Mouse (Mus musculus) heart, embryonic 13.5 days (tissue): ENCODE results near the gene Plscr1. TPM values are rescaled to one million over a fixed set of nuclear protein-coding genes. Genes with fewer than 3 reads are reported as not detected.

Source experiments
- ATAC-seq: fragments of 200-750 bp; cut with Nextera tagmentation; 2 replicates; pipeline ENCODE4 v1.8.0; 2017; ENCODE audit warnings: moderate TSS enrichment; ENCODE audit not compliant: insufficient number of reproducible peaks, low FRiP score, low TSS enrichment; ENCODE audit errors: extremely low read depth
- H3K27ac ChIP-seq: fragments of 300-500 bp; sonication (generic); replicated peaks from 2 replicates; pipeline ENCODE4 v1.5.1; 2015; ENCODE audit warnings: moderate library complexity, mild to moderate bottlenecking, inconsistent platforms
- H3K27me3 ChIP-seq: fragments of 300-500 bp; sonication (generic); replicated peaks from 2 replicates; pipeline ENCODE4 v1.6.1; 2015; ENCODE audit warnings: mild to moderate bottlenecking, inconsistent platforms
- H3K36me3 ChIP-seq: fragments of 300-500 bp; sonication (generic); 2 replicates; pipeline ENCODE4 v1.6.1; 2015; ENCODE audit warnings: mild to moderate bottlenecking, inconsistent platforms
- H3K4me1 ChIP-seq: fragments of 300-500 bp; sonication (generic); 2 replicates; pipeline ENCODE4 v1.6.1; 2015; ENCODE audit warnings: inconsistent platforms
- H3K4me2 ChIP-seq: fragments of 300-500 bp; sonication (generic); 2 replicates; pipeline ENCODE4 v1.6.1; 2015; ENCODE audit warnings: inconsistent platforms, mild to moderate bottlenecking, moderate library complexity
- H3K4me3 ChIP-seq: fragments of 300-500 bp; sonication (generic); 2 replicates; pipeline ENCODE4 v1.5.1; 2015; ENCODE audit warnings: moderate library complexity, mild to moderate bottlenecking, inconsistent platforms
- H3K9ac ChIP-seq: fragments of 300-500 bp; sonication (generic); 2 replicates; pipeline ENCODE4 v1.6.1; 2015; ENCODE audit warnings: inconsistent platforms, mild to moderate bottlenecking, moderate library complexity
- H3K9me3 ChIP-seq: fragments of 300-500 bp; sonication (generic); 2 replicates; pipeline ENCODE4 v1.6.1; 2016; ENCODE audit warnings: inconsistent platforms
- WGBS: fragments of 180-500 bp; shearing (Covaris S2); methylation state at CpG from one replicate; pipeline ENCODE4 v1.1.7; 2015; ENCODE audit warnings: mixed read lengths; 5-methylcytosine and 5-hydroxymethylcytosine counted together
- polyA plus RNA-seq: library from polyadenylated mRNA; unstranded; fragments of >200 nt; fragmentation: Nextera tagmentation; extraction: Ambion mirVana; gene quantifications from 2 replicates; pipeline ENCODE4 v1.2.1, GENCODE M21; 2015

Plscr1 gene
- 31.7 and 32.3 TPM in 2 replicates for polyA plus RNA-seq

GRCm38 (mm10) chr9:92249447-92249852 is at the start of gene Plscr1:
TSS of gene Plscr1 (plus strand) at chr9:92249750.
- Histone ChIP-seq H3K9ac (peak within 1 kb of the TSS; percentile 89), H3K4me2 (peak within 1 kb of the TSS; percentile 79), H3K4me3 (peak within 1 kb of the TSS; percentile 80), H3K4me1 (peaks cover 25% of the 10 kb centered on the region), H3K27ac (peak within 1 kb of the TSS; percentile 98), H3K27me3 (no peaks in the 10 kb centered on the region), H3K36me3 (no peaks in the 10 kb centered on the region), H3K9me3 (no peaks in the 10 kb centered on the region)
- ATAC-seq = no peak
- WGBS = 34% methylated on average over 7 of the region's 7 CpGs

GRCm38 (mm10) chr9:92204397-92204796 is 45.2 kb upstream of the Plscr1 start:
- H3K27me3 ChIP-seq = no peaks in the 10 kb centered on the region
- H3K4me1 ChIP-seq = no peaks in the 10 kb centered on the region
- H3K9ac ChIP-seq = no peak overlapping the region
- no peaks in the 10 kb centered on the region for H3K9me3 ChIP-seq
- H3K27ac ChIP-seq = no peak overlapping the region
- 40% methylated on average over 2 of the region's 2 CpGs for WGBS
- no peak overlapping the region for H3K4me2 ChIP-seq
- H3K36me3 ChIP-seq = no peaks in the 10 kb centered on the region
- no peak for ATAC-seq
- no peak overlapping the region for H3K4me3 ChIP-seq

GRCm38 (mm10) chr9:92207307-92207706 is 42.2 kb upstream of the Plscr1 start:
- Histone ChIP-seq H3K36me3 (no peaks in the 10 kb centered on the region), H3K4me3 (no peak overlapping the region), H3K9ac (no peak overlapping the region), H3K27ac (no peak overlapping the region), H3K9me3 (no peaks in the 10 kb centered on the region), H3K4me2 (peak overlapping the region; percentile 20), H3K4me1 (peaks cover 4% of the 10 kb centered on the region; the same call in 1 of the 2 replicates), H3K27me3 (no peaks in the 10 kb centered on the region)
- ATAC-seq = no peak
- 47% methylated on average over 4 of the region's 4 CpGs for WGBS

GRCm38 (mm10) chr9:92207757-92208156 is 41.8 kb upstream of the Plscr1 start:
- Histone ChIP-seq H3K27me3 (no peaks in the 10 kb centered on the region), H3K36me3 (no peaks in the 10 kb centered on the region), H3K4me3 (no peak overlapping the region), H3K9ac (no peak overlapping the region), H3K4me2 (peak overlapping the region; percentile 20), H3K27ac (no peak overlapping the region), H3K4me1 (peaks cover 4% of the 10 kb centered on the region; the same call in 1 of the 2 replicates), H3K9me3 (no peaks in the 10 kb centered on the region)
- WGBS = 74% methylated on average over 8 of the region's 8 CpGs
- no peak for ATAC-seq

GRCm38 (mm10) chr9:92209850-92210249 is 39.7 kb upstream of the Plscr1 start:
- no peak overlapping the region for H3K27ac ChIP-seq
- H3K9ac ChIP-seq = no peak overlapping the region
- ATAC-seq = no peak
- no peaks in the 10 kb centered on the region for H3K9me3 ChIP-seq
- 72% methylated on average over 3 of the region's 3 CpGs for WGBS
- peaks cover 4% of the 10 kb centered on the region; the same call in 1 of the 2 replicates for H3K4me1 ChIP-seq
- H3K4me3 ChIP-seq = no peak overlapping the region
- no peak overlapping the region for H3K4me2 ChIP-seq
- H3K36me3 ChIP-seq = no peaks in the 10 kb centered on the region
- no peaks in the 10 kb centered on the region for H3K27me3 ChIP-seq

- H3K4me2 ChIP-seq = no peak overlapping the region
- 69% methylated on average over 7 of the region's 7 CpGs for WGBS
- no peak overlapping the region for H3K9ac ChIP-seq
- no peaks in the 10 kb centered on the region for H3K36me3 ChIP-seq
- ATAC-seq = no peak
- H3K4me1 ChIP-seq = peaks cover 4% of the 10 kb centered on the region; the same call in 1 of the 2 replicates
- H3K9me3 ChIP-seq = no peaks in the 10 kb centered on the region
- no peaks in the 10 kb centered on the region for H3K27me3 ChIP-seq
- no peak overlapping the region for H3K4me3 ChIP-seq
- no peak overlapping the region for H3K27ac ChIP-seq
Measured at GRCm38 (mm10) chr9:92210386-92210967, 39.1 kb upstream of the Plscr1 start.

GRCm38 (mm10) chr9:92211048-92211447 is 38.5 kb upstream of the Plscr1 start:
- Histone ChIP-seq H3K4me3 (no peak overlapping the region), H3K27me3 (no peaks in the 10 kb centered on the region), H3K9me3 (no peaks in the 10 kb centered on the region), H3K36me3 (no peaks in the 10 kb centered on the region), H3K9ac (no peak overlapping the region), H3K4me1 (peaks cover 4% of the 10 kb centered on the region; the same call in 1 of the 2 replicates), H3K27ac (no peak overlapping the region), H3K4me2 (no peak overlapping the region)
- 27% methylated on average over 3 of the region's 3 CpGs for WGBS
- no peak for ATAC-seq

GRCm38 (mm10) chr9:92217484-92217883 is 32.1 kb upstream of the Plscr1 start:
- Histone ChIP-seq H3K4me2 (no peak overlapping the region), H3K9me3 (no peaks in the 10 kb centered on the region), H3K4me1 (no peaks in the 10 kb centered on the region), H3K4me3 (no peak overlapping the region), H3K9ac (no peak overlapping the region), H3K27ac (no peak overlapping the region), H3K36me3 (no peaks in the 10 kb centered on the region), H3K27me3 (no peaks in the 10 kb centered on the region)
- ATAC-seq = no peak
- WGBS = 45% methylated on average over 4 of the region's 4 CpGs

- no peak for ATAC-seq
- Histone ChIP-seq H3K4me1 (no peaks in the 10 kb centered on the region), H3K36me3 (no peaks in the 10 kb centered on the region), H3K4me2 (no peak overlapping the region), H3K4me3 (no peak overlapping the region), H3K27ac (no peak overlapping the region), H3K9me3 (no peaks in the 10 kb centered on the region), H3K9ac (no peak overlapping the region), H3K27me3 (no peaks in the 10 kb centered on the region)
- 76% methylated on average over 2 of the region's 2 CpGs for WGBS
Measured at GRCm38 (mm10) chr9:92217896-92218295, 31.7 kb upstream of the Plscr1 start.

- H3K4me1 ChIP-seq = no peaks in the 10 kb centered on the region
- ATAC-seq = no peak
Measured at GRCm38 (mm10) chr9:92220151-92220550, 29.4 kb upstream of the Plscr1 start.

GRCm38 (mm10) chr9:92221480-92221879 is 28.1 kb upstream of the Plscr1 start:
- Histone ChIP-seq H3K27me3 (no peaks in the 10 kb centered on the region), H3K9me3 (no peaks in the 10 kb centered on the region), H3K9ac (no peak overlapping the region), H3K4me1 (no peaks in the 10 kb centered on the region), H3K27ac (no peak overlapping the region), H3K4me3 (no peak overlapping the region), H3K36me3 (no peaks in the 10 kb centered on the region), H3K4me2 (no peak overlapping the region)
- no peak for ATAC-seq

More at GRCm38 (mm10) chr9:92220151-92220550, 29.4 kb upstream of the Plscr1 start:
- Histone ChIP-seq H3K4me2 (no peak overlapping the region), H3K4me3 (no peak overlapping the region), H3K27ac (no peak overlapping the region), H3K9me3 (no peaks in the 10 kb centered on the region), H3K36me3 (no peaks in the 10 kb centered on the region), H3K9ac (no peak overlapping the region), H3K27me3 (no peaks in the 10 kb centered on the region)
- 46% methylated on average over 3 of the region's 3 CpGs for WGBS

GRCm38 (mm10) chr9:92224598-92225231 is 24.8 kb upstream of the Plscr1 start:
- Histone ChIP-seq H3K4me2 (no peak overlapping the region), H3K4me3 (no peak overlapping the region), H3K9me3 (no peaks in the 10 kb centered on the region), H3K36me3 (no peaks in the 10 kb centered on the region), H3K4me1 (no peaks in the 10 kb centered on the region), H3K27ac (no peak overlapping the region), H3K9ac (no peak overlapping the region), H3K27me3 (no peaks in the 10 kb centered on the region)
- ATAC-seq = no peak
- 87% methylated on average over 1 of the region's 1 CpGs for WGBS
